Mouse (Mus musculus): Measurements from ENCODE around the gene Agtr1a. TPM values are rescaled to one million over a fixed set of nuclear protein-coding genes. Genes with fewer than 3 reads are reported as not detected.

Gene Agtr1a
- polyA plus RNA-seq, 1 experiment from 2014 or later = 5.2 TPM

DNA sequence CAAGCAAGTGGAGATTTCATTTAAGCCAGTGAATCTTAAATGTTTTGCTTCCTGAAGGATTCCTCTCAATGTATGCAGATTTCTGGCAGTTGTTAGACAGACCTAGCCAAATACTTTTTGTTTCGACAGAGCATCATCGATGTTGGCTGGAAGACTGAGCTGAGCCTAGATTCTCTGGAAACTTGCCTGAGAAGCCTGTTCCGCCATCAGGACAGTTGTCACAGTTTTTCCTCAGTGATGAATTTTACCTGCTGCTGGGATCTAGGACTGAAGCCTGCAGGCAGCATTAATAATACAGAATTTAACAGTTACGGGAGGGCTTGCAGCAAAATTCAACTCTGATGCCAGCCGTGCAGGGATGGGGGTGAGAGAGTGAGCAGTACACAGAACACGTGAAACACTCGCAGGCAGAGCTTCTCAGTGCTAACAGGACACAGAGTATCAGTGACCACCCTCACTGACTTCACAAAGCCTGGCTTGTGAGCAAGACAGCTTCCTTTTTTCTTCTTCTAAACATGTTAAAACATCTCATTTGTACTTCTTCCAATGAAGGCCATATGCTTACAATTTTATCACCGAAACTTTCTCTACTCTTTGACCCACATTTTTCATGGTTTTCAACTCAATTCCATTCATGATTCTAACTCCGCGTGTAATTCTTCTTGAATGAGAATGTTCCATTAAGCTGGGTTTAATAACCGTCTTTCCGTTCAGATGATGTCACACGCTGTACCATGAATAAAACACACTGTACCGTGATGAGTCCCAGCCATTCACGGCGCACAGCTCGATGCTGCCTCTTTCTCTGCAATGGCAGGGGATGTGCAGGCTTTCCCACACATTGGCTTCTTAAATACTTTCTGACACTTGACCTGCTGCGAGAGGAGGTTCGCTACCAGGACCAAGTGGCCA lies 6.0 kb downstream of the Agtr1a start:
- peak overlapping the region; percentile 4 for H3K4me2 ChIP-seq (replicated peaks)

DNA sequence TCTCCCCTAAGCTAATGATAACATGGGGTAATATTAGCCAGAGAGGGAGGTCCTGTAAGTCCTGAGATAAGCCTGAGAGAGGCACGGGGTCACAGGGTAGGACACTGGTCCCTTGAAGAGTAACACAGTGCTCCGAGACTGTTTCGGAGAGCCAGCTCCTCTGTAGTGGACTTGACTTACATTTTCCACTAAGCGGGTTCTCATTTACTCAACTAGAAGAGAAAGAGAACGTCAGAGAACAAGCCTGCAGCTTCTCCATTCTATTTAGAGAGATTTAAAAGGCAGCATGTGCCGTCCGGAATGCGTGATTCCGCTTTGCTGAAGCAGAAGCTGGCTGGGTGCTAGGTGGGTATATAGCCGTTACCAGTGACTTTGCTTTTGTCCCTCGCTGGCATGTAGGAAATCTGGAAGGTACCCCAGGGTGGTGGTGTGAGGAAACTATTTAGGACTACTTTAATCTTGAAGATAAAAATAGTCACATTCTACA lies 9.2 kb downstream of the Agtr1a start:
- ATAC-seq (ENCODE audit: insufficient number of reproducible peaks, low FRiP score, low TSS enrichment, low read depth) = no peak
- no peaks in the 10 kb centered on the region for H3K36me3 ChIP-seq
- no peak overlapping the region for H3K4me3 ChIP-seq (replicated peaks)
- 84% methylated on average over 11 of the region's 11 CpGs for WGBS
- no peaks in the 10 kb centered on the region for H3K27me3 ChIP-seq
- H3K4me2 ChIP-seq (replicated peaks) = no peak overlapping the region
- H3K9me3 ChIP-seq (replicated peaks) = no peaks in the 10 kb centered on the region
- H3K27ac ChIP-seq (replicated peaks) = no peak overlapping the region
- H3K4me1 ChIP-seq = peaks cover 6% of the 10 kb centered on the region; the same call in 1 of the 2 replicates
- no peak overlapping the region for H3K9ac ChIP-seq

More for the DNA sequence above, 6.0 kb downstream of the Agtr1a start:
- peak; percentile 89 for ATAC-seq (ENCODE audit: insufficient number of reproducible peaks, low FRiP score, low TSS enrichment, low read depth)
- Histone ChIP-seq H3K4me1 (peaks cover 6% of the 10 kb centered on the region; the same call in 1 of the 2 replicates), H3K36me3 (no peaks in the 10 kb centered on the region), H3K9ac (no peak overlapping the region), H3K27me3 (peaks cover 8% of the 10 kb centered on the region; the same call in 1 of the 2 replicates), H3K4me3 (replicated peaks) (no peak overlapping the region), H3K27ac (replicated peaks) (peak overlapping the region; percentile 71; the same call in 1 of the 2 replicates), H3K9me3 (replicated peaks) (no peaks in the 10 kb centered on the region)
- 33% methylated on average over 19 of the region's 19 CpGs for WGBS

DNA sequence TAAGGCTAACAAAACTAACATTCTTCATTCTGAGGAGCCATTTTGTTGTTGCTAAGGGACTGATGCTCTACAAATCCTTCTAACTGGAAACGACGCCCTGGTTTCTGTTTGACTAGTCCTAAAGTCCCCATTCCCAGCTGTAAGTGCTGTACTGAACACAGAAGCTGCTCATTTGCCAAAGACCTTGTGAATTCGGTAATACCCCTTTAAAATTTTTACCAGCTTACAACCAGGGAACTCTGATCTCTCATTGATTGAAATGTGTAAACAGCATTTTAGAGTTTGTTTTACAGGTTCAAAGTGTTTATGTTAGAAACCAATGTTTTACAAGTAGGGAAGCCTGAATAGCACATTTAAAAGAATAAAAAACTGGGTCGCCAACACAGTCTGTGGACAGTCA lies 10.6 kb downstream of the Agtr1a start:
- 89% methylated on average over 4 of the region's 4 CpGs for WGBS

DNA sequence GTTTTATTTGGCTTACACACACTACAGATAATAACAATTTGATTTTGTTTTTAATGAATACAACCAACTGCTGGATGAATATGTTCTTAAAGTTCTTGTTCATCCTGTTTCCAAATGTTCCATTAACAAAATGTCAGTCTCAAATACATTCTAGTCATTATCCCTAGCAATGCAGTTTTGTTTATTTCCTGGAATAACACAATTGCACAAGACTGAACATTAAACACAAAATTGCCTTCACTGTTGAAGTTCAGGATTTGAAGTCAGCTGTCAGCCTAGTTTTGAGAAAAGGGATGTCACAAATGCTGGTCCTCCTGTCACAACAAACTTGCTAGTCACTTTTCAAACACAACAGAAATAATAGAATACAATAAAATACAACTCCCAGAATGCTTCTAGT lies 12.1 kb downstream of the Agtr1a start:
- Histone ChIP-seq H3K4me3 (replicated peaks) (no peak overlapping the region), H3K9me3 (replicated peaks) (no peaks in the 10 kb centered on the region), H3K4me1 (no peaks in the 10 kb centered on the region), H3K36me3 (no peaks in the 10 kb centered on the region), H3K9ac (no peak overlapping the region), H3K27ac (replicated peaks) (no peak overlapping the region), H3K27me3 (no peaks in the 10 kb centered on the region), H3K4me2 (replicated peaks) (no peak overlapping the region)
- no peak for ATAC-seq (ENCODE audit: insufficient number of reproducible peaks, low FRiP score, low TSS enrichment, low read depth)

More for the DNA sequence above, 10.6 kb downstream of the Agtr1a start:
- Histone ChIP-seq H3K36me3 (no peaks in the 10 kb centered on the region), H3K27me3 (no peaks in the 10 kb centered on the region), H3K4me3 (replicated peaks) (no peak overlapping the region), H3K27ac (replicated peaks) (no peak overlapping the region), H3K4me1 (peaks cover 4% of the 10 kb centered on the region; the same call in 1 of the 2 replicates), H3K9ac (no peak overlapping the region), H3K9me3 (replicated peaks) (no peaks in the 10 kb centered on the region), H3K4me2 (replicated peaks) (no peak overlapping the region)
- no peak for ATAC-seq (ENCODE audit: insufficient number of reproducible peaks, low FRiP score, low TSS enrichment, low read depth)

DNA sequence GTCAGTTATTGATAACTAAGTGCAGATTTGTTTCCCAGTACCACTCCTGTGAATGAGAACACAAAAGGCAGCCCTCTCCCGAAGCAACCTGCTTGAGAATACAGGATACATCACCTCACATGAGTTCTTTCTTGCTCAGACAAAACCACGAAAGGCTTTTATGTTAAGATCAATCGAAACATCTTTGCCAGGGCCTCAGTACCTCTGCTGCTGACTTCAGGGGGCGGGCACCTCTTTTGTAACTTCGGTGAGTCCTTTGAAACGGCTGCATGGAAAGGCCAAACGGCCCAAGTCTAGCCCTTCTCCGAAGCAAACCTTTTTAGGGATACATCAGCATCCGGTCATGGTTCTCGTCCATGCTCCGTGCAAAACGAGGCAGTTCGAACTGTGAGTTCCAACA lies 15.7 kb downstream of the Agtr1a start:
- H3K4me3 ChIP-seq (replicated peaks) = no peak overlapping the region
- no peaks in the 10 kb centered on the region for H3K4me1 ChIP-seq
- H3K36me3 ChIP-seq = no peaks in the 10 kb centered on the region
- no peak overlapping the region for H3K27ac ChIP-seq (replicated peaks)
- ATAC-seq (ENCODE audit: insufficient number of reproducible peaks, low FRiP score, low TSS enrichment, low read depth) = no peak
- H3K4me2 ChIP-seq (replicated peaks) = no peak overlapping the region
- no peak overlapping the region for H3K9ac ChIP-seq
- no peaks in the 10 kb centered on the region for H3K9me3 ChIP-seq (replicated peaks)
- 58% methylated on average over 13 of the region's 13 CpGs for WGBS
- H3K27me3 ChIP-seq = no peaks in the 10 kb centered on the region

DNA sequence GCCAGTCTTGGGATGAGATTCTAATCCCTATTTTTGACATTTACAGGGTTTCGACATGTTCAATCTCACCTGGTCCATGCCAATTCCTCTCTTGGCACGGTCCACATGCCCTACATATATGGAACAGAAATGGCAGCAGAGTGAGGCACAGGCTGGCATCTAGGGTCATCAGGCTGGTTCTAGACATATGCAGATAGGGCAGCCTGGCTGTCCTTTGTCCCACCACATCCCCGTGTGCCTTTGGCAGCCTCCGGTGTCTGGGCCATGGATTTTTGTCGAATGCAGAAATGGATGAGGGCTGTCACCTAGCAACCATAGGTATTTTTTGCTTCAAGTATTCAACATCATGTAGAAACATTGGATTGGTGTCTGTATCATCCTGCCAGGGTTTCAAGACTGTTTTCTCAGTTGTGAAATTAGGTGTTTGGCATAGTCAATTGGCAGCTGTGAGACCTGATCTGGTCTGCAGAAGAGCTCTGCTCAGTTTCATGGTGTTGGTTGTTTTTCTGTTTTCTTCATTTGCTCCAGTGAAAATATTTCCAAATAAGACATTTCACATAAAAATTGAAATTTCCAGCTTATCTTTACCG lies 18.8 kb downstream of the Agtr1a start:
- Histone ChIP-seq H3K4me2 (replicated peaks) (no peak overlapping the region), H3K27me3 (no peaks in the 10 kb centered on the region), H3K9ac (no peak overlapping the region), H3K36me3 (no peaks in the 10 kb centered on the region), H3K4me1 (no peaks in the 10 kb centered on the region), H3K27ac (replicated peaks) (no peak overlapping the region), H3K4me3 (replicated peaks) (no peak overlapping the region), H3K9me3 (replicated peaks) (no peaks in the 10 kb centered on the region)
- ATAC-seq (ENCODE audit: insufficient number of reproducible peaks, low FRiP score, low TSS enrichment, low read depth) = no peak
- 97% methylated on average over 6 of the region's 6 CpGs for WGBS

DNA sequence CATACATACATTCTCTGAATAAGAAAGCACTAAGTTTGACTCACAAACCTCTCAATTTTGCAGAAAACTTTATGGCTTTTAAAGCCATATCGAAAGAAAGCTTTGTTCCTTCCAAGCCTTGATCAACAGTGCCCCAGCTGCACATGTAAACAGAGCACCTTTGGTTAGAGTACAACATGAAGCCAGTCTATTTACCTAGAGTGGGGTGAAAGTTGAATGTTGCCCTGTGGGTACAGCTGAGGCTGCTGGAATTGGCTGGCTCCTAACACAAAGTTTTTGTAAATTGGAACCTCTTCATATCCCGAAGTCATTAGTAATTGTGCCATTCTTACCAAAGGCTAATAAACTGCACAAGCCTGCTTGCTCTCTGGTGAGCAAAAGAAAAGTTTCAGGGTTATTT lies 19.7 kb downstream of the Agtr1a start:
- Histone ChIP-seq H3K9ac (no peak overlapping the region), H3K36me3 (no peaks in the 10 kb centered on the region), H3K4me3 (replicated peaks) (no peak overlapping the region), H3K4me1 (no peaks in the 10 kb centered on the region), H3K27ac (replicated peaks) (no peak overlapping the region), H3K4me2 (replicated peaks) (no peak overlapping the region), H3K27me3 (no peaks in the 10 kb centered on the region), H3K9me3 (replicated peaks) (no peaks in the 10 kb centered on the region)
- ATAC-seq (ENCODE audit: insufficient number of reproducible peaks, low FRiP score, low TSS enrichment, low read depth) = no peak
- WGBS = 78% methylated on average over 2 of the region's 2 CpGs

DNA sequence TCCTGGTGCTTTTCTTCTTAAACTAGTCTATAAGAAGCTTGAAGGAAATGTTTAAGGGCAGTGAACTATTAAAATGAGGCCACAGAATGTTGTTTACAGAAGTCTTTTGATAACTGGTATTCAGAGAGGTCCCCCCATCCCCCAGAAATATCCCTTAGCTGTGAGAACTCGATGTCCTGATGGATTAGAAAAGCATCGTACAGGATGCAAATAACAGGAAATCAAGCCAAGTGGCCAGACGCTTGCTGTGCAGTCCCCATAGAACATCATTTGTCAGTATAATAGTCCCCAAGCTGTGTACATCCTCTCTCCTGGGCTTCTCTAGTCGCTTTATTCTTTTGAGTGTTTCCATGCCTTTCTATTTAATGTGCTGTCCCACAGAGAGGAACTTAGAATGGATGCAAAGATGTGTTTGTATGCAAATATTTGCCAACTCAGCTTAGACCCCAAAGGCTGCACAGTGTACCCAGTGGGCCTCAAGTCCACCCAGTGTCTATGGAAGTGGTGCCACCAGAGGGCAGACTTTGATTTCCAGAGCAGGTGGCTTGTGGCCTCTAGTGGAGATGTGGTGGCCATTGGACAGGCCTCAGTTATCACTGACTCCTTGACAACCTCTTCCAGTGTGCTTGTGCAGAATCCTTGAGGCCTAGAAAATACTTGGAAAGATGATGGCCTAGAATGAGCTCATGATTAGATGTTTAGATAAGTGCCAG lies 22.4 kb downstream of the Agtr1a start:
- Histone ChIP-seq H3K27ac (replicated peaks) (no peak overlapping the region), H3K4me1 (no peaks in the 10 kb centered on the region), H3K4me3 (replicated peaks) (no peak overlapping the region), H3K36me3 (no peaks in the 10 kb centered on the region), H3K9me3 (replicated peaks) (no peaks in the 10 kb centered on the region), H3K9ac (no peak overlapping the region), H3K4me2 (replicated peaks) (no peak overlapping the region), H3K27me3 (no peaks in the 10 kb centered on the region)
- 57% methylated on average over 4 of the region's 4 CpGs for WGBS
- no peak for ATAC-seq (ENCODE audit: insufficient number of reproducible peaks, low FRiP score, low TSS enrichment, low read depth)

DNA sequence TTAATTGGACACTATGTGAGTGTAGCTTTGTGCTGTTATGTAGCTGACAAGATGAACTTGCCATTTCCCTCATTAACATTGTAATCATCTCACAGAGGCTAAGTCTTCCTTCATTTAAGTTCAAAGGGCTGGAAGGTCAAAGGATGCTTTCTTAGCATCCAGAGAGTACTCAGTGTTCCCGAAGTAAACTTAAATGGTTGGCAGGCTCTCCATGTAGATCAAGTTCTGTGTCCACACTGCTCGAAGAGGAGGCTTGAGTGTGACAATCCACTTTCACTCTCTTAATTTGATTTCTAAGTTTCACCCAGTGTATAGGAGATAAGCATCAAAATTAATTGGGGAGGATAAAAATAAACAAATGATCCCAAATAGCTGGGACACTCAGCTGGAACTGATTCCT lies 23.6 kb downstream of the Agtr1a start:
- no peaks in the 10 kb centered on the region for H3K36me3 ChIP-seq
- H3K4me3 ChIP-seq (replicated peaks) = no peak overlapping the region
- H3K4me1 ChIP-seq = 0 out of 2 replicates have a peak, but pooled peaks cover 5% of the 10 kb centered on the region
- no peaks in the 10 kb centered on the region for H3K9me3 ChIP-seq (replicated peaks)
- ATAC-seq (ENCODE audit: insufficient number of reproducible peaks, low FRiP score, low TSS enrichment, low read depth) = no peak
- H3K9ac ChIP-seq = no peak overlapping the region
- H3K27me3 ChIP-seq = no peaks in the 10 kb centered on the region
- no peak overlapping the region for H3K27ac ChIP-seq (replicated peaks)
- H3K4me2 ChIP-seq (replicated peaks) = no peak overlapping the region
- 67% methylated on average over 2 of the region's 2 CpGs for WGBS

DNA sequence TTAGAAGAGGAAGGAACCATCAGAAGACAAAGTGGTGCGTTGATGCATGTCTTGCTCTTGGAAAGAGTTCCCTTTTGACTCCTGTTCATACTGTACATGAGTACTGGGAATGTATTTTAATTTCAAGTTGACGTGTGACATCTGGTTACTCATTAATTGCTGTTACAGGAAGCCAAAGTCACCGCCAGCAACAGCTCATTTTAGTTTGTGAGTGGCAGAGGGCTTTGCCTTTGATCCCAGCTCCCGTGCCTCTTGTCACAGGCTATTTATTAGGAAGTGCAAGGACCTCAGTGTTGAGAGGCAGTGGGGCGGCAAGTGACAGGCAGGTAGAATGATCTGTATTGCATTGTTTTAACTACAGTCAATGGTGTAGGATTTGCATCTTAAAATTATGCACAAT lies 24.8 kb downstream of the Agtr1a start:
- Histone ChIP-seq H3K4me3 (replicated peaks) (no peak overlapping the region), H3K4me2 (replicated peaks) (no peak overlapping the region), H3K4me1 (0 out of 2 replicates have a peak, but pooled peaks cover 5% of the 10 kb centered on the region), H3K9me3 (replicated peaks) (no peaks in the 10 kb centered on the region), H3K36me3 (no peaks in the 10 kb centered on the region), H3K27ac (replicated peaks) (no peak overlapping the region), H3K27me3 (no peaks in the 10 kb centered on the region), H3K9ac (no peak overlapping the region)
- 47% methylated on average over 5 of the region's 5 CpGs for WGBS
- no peak for ATAC-seq (ENCODE audit: insufficient number of reproducible peaks, low FRiP score, low TSS enrichment, low read depth)

DNA sequence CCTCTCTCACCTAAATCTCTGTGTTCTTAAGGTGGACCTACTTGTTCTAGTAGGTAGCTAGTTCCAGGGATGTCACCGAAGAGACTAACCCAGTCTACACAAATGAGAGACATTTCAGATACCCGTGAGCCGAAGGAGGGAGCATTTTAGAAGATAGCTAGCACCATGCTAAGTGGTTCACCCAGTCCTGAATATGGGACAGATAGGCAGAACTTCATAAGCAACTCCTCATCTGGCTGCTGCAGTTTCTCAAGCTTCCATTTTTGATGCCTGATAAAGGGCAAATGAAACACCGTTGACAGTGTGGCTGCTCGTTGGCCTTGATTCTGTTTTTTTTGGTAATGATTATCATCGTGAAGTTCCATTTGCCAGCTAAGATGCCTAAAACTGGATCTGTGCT lies 25.8 kb downstream of the Agtr1a start:
- H3K4me1 ChIP-seq = 0 out of 2 replicates have a peak, but pooled peaks cover 5% of the 10 kb centered on the region
- no peaks in the 10 kb centered on the region for H3K9me3 ChIP-seq (replicated peaks)
- 92% methylated on average over 6 of the region's 6 CpGs for WGBS
- H3K27ac ChIP-seq (replicated peaks) = no peak overlapping the region
- no peak overlapping the region for H3K9ac ChIP-seq
- no peaks in the 10 kb centered on the region for H3K27me3 ChIP-seq
- H3K36me3 ChIP-seq = no peaks in the 10 kb centered on the region
- H3K4me2 ChIP-seq (replicated peaks) = no peak overlapping the region
- H3K4me3 ChIP-seq (replicated peaks) = no peak overlapping the region
- ATAC-seq (ENCODE audit: insufficient number of reproducible peaks, low FRiP score, low TSS enrichment, low read depth) = no peak

Measured in embryonic facial prominence, embryonic 15.5 days (tissue).